Mouse (Mus musculus) left cerebral cortex, adult 18-20 months (tissue): ENCODE measurements around the gene Ebp. TPM values are rescaled to one million over a fixed set of nuclear protein-coding genes. Genes with fewer than 3 reads are reported as not detected.

Experiments
- DNase-seq, 2 experiments: peaks; one replicate each; pipeline ENCODE4 v3.0.0; 2021 to 2022; ENCODE audit warnings: low spot score in 2 of 2, mixed read lengths in 1 of 2
- long read RNA-seq, 2 experiments: library from polyadenylated mRNA; stranded (forward); transcript quantifications; one replicate each; pipeline ENCODE4 v2.0.0; 2021
- total RNA-seq, 2 experiments: library from RNA; stranded (reverse); gene quantifications; 2 replicates each; pipeline ENCODE4 v1.2.3; 2021

The Ebp gene
- 10 to 100 TPM; 32.9 to 36.9 TPM for total RNA-seq
- long read RNA-seq, experiment 1, transcript Ebp-201 (5 exons, 1,743 nt), result major isoform, 30 of 31 reads
- long read RNA-seq, experiment 1, partial matches to known transcripts, result 1 of 31 reads
- long read RNA-seq, experiment 1, other reads (novel, unspliced or antisense), result 0 of 31 reads
- long read RNA-seq, experiment 2, transcript Ebp-201 (5 exons, 1,743 nt), result major isoform, 22 of 26 reads
- long read RNA-seq, experiment 2, partial matches to known transcripts, result 3 of 26 reads
- long read RNA-seq, experiment 2, other reads (novel, unspliced or antisense), result 0 of 26 reads

- DNase-seq, result peak; percentile 22 to 37
Measured at GRCm38 (mm10) chrX:8193419-8193723, at the start of gene Ebp. TSS of gene Ebp (minus strand) at chrX:8193512.

- no peak for DNase-seq
Measured at GRCm38 (mm10) chrX:8238804-8239395, 45.6 kb upstream of the Ebp start.

- DNase-seq, result no peak
Measured at GRCm38 (mm10) chrX:8236704-8237103, 43.4 kb upstream of the Ebp start.

- DNase-seq, result no peak
Measured at GRCm38 (mm10) chrX:8233602-8234001, 40.3 kb upstream of the Ebp start.

- no peak for DNase-seq
Measured at GRCm38 (mm10) chrX:8230272-8230671, 37.0 kb upstream of the Ebp start.

- no peak for DNase-seq
Measured at GRCm38 (mm10) chrX:8223473-8223872, 30.2 kb upstream of the Ebp start.

GRCm38 (mm10) chrX:8222678-8223421 lies 29.5 kb upstream of the Ebp start:
- peak; percentile 12 to 15 for DNase-seq

- DNase-seq, result peak; percentile 36 to 58
Measured at GRCm38 (mm10) chrX:8222296-8222677, 29.0 kb upstream of the Ebp start.

GRCm38 (mm10) chrX:8219651-8220050 lies 26.3 kb upstream of the Ebp start:
- DNase-seq, result no peak

GRCm38 (mm10) chrX:8218114-8218513 lies 24.8 kb upstream of the Ebp start:
- no peak for DNase-seq

- DNase-seq, result peak; percentile 43 to 53
Measured at GRCm38 (mm10) chrX:8217383-8217782, 24.1 kb upstream of the Ebp start.

GRCm38 (mm10) chrX:8211490-8212207 lies 18.3 kb upstream of the Ebp start:
- DNase-seq, result no peak

- no peak for DNase-seq
Measured at GRCm38 (mm10) chrX:8209720-8210119, 16.4 kb upstream of the Ebp start.

- no peak for DNase-seq
Measured at GRCm38 (mm10) chrX:8207224-8207623, 13.9 kb upstream of the Ebp start.

- DNase-seq, result no peak
Measured at GRCm38 (mm10) chrX:8206694-8207197, 13.4 kb upstream of the Ebp start.

- DNase-seq, result peak; percentile 75 to 84
Measured at GRCm38 (mm10) chrX:8206015-8206693, 12.8 kb upstream of the Ebp start, which contains the start of gene Porcn. TSS of gene Porcn (minus strand) at chrX:8206525.

GRCm38 (mm10) chrX:8205551-8205950 lies 12.2 kb upstream of the Ebp start:
- peak; percentile 12 to 53 for DNase-seq

- DNase-seq, result no peak
Measured at GRCm38 (mm10) chrX:8205088-8205487, 11.8 kb upstream of the Ebp start.

- DNase-seq, result no peak
Measured at GRCm38 (mm10) chrX:8204076-8204475, 10.8 kb upstream of the Ebp start.

GRCm38 (mm10) chrX:8203105-8203504 lies 9.8 kb upstream of the Ebp start:
- no peak for DNase-seq
